Mouse (Mus musculus) E14TG2a.4 (cell line): ENCODE data around the gene H1f0.

Source experiments
- CTCF ChIP-seq: conservative IDR thresholded peaks from 2 replicates; pipeline ENCODE4 v1.5.1; 2014; ENCODE audit warnings: low read length
- NANOG ChIP-seq: IDR thresholded peaks from 2 replicates; pipeline ENCODE4 v1.6.1; 2014; ENCODE audit warnings: borderline replicate concordance, low read length, mixed read lengths

DNA sequence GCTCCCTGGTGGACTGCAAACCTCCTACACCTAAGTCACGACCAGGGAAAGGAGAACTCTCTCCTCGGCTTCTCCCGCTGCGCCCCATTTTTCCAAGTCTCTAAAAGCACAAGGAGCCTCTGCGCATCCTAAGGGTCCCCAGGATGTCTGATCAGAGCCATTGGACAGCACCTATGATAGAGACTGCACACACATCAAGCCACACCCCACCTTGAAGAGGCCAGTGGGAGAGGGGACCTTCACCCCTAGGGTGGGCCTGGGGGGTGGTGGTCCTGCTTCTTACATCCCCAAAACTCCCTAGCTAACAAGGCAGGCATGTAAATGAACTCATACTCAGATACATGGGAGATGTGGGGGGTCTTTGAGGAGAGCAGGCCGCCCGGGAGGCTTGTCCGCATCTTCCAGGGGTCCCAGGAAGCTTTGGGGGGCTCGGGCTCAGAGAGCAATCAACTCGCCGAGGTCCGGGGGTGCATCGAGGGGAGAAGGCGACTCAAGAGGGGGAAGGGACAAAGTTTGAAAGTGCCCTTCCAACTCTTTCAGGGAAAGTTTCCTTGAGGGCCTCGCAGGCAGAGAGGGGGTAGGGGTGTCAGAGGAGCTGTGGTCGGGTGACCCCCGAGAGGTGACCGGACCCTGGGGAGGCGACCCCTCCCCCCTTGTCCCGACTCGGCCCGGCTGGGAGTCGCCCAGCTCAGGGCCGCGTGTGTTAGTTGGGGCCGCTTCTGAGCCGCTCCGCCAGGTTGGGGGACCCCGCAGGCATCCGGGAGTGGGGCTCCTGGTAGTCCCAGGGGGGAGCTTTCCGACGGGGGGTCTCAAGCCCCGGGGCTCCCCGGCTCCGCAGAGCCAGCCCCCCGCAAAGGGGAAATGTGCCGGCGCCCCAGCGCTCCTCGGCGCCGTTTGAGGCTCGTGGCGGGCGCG, 702 bp upstream of the H1f0 start:
- no peak for TF ChIP-seq CTCF
- no peak for TF ChIP-seq NANOG
